Mouse (Mus musculus): ENCODE results near the gene Mettl16. TPM values are rescaled to one million over a fixed set of nuclear protein-coding genes. Genes with fewer than 3 reads are reported as not detected.

Mettl16 gene
- polyA plus RNA-seq, 1 experiment = 10.9 TPM

GRCm38 (mm10) chr11:74870991-74871622 is 100.5 kb downstream of the Mettl16 start:
- TF ChIP-seq POLR2AphosphoS2 (IDR thresholded peaks at IDR 0.05; ENCODE audit: insufficient read length, low read depth) (no peak), MYOD1 (IDR thresholded peaks at IDR 0.05; ENCODE audit: control insufficient read depth in 1 of 3, insufficient read length in 2 of 3, low read depth in 2 of 3) (peak in 2 of 3 experiments; percentile 58 to 64), MYOG (IDR thresholded peaks at IDR 0.05; ENCODE audit: control insufficient read depth in 1 of 3, insufficient read depth in 1 of 3, insufficient read length in 2 of 3, low read depth in 2 of 3) (peak in 1 of 3 experiments; percentile 61), SRF (IDR thresholded peaks at IDR 0.05; ENCODE audit: control insufficient read depth, insufficient read length, low read depth) (no peak), CEBPB (IDR thresholded peaks at IDR 0.05; ENCODE audit: insufficient read depth, poor library complexity, severe bottlenecking) (peak; percentile 71; the same call in 1 of the 2 replicates), REST (IDR thresholded peaks at IDR 0.05; ENCODE audit: insufficient read depth, insufficient read length) (no peak)
- Histone ChIP-seq H3K27me3 (ENCODE audit: control insufficient read depth, insufficient read depth, insufficient read length) (no peaks in the 10 kb centered on the region), H3K4me2 (ENCODE audit: low read depth) (peak overlapping the region; percentile 64), H3K79me2 (ENCODE audit: control insufficient read depth, insufficient read depth) (no peaks in the 10 kb centered on the region), H3K4me3 (no peak overlapping the region), H3K36me3 (ENCODE audit: control insufficient read depth, insufficient read depth) (no peaks in the 10 kb centered on the region), H3ac (ENCODE audit: control insufficient read depth, insufficient read length) (no peak overlapping the region)

GRCm38 (mm10) chr11:74874630-74875029 is 104.0 kb downstream of the Mettl16 start:
- no peak overlapping the region for H3K4me3 ChIP-seq
- TF ChIP-seq TCF3 (IDR thresholded peaks at IDR 0.05; ENCODE audit: insufficient read length, low read depth) (no peak), REST (IDR thresholded peaks at IDR 0.05; ENCODE audit: insufficient read depth, insufficient read length) (no peak), MAX (IDR thresholded peaks at IDR 0.05; ENCODE audit: low read depth) (no peak), MYOD1 (IDR thresholded peaks at IDR 0.05; ENCODE audit: control insufficient read depth in 1 of 3, insufficient read length in 2 of 3, low read depth in 2 of 3) (no peak), USF1 (IDR thresholded peaks at IDR 0.05; ENCODE audit: low read depth) (no peak)
- H3ac ChIP-seq (ENCODE audit: control insufficient read depth, insufficient read length) = no peak overlapping the region
- no peaks in the 10 kb centered on the region for H3K79me2 ChIP-seq (ENCODE audit: control insufficient read depth, insufficient read depth)
- no peaks in the 10 kb centered on the region for H3K27me3 ChIP-seq (ENCODE audit: control insufficient read depth, insufficient read depth, insufficient read length)
- H3K36me3 ChIP-seq (ENCODE audit: control insufficient read depth, insufficient read depth) = no peaks in the 10 kb centered on the region
- no peak overlapping the region for H3K4me2 ChIP-seq (ENCODE audit: low read depth)

GRCm38 (mm10) chr11:74876801-74877200 is 106.2 kb downstream of the Mettl16 start:
- H3K27me3 ChIP-seq (ENCODE audit: control insufficient read depth, insufficient read depth, insufficient read length) = no peaks in the 10 kb centered on the region
- H3K36me3 ChIP-seq (ENCODE audit: control insufficient read depth, insufficient read depth) = no peaks in the 10 kb centered on the region
- no peak overlapping the region for H3ac ChIP-seq (ENCODE audit: control insufficient read depth, insufficient read length)
- TF ChIP-seq E2F4 (IDR thresholded peaks at IDR 0.05; ENCODE audit: insufficient read depth) (no peak), MYOD1 (IDR thresholded peaks at IDR 0.05; ENCODE audit: control insufficient read depth in 1 of 3, insufficient read length in 2 of 3, low read depth in 2 of 3) (peak in 2 of 3 experiments; percentile 16 to 47), POLR2A (IDR thresholded peaks at IDR 0.05; ENCODE audit: insufficient read length, low read depth) (no peak), USF1 (IDR thresholded peaks at IDR 0.05; ENCODE audit: low read depth) (no peak), MYOG (IDR thresholded peaks at IDR 0.05; ENCODE audit: control insufficient read depth in 1 of 3, insufficient read depth in 1 of 3, insufficient read length in 2 of 3, low read depth in 2 of 3) (peak in 2 of 3 experiments; percentile 3 to 58), TCF3 (IDR thresholded peaks at IDR 0.05; ENCODE audit: insufficient read length, low read depth) (no peak), SRF (IDR thresholded peaks at IDR 0.05; ENCODE audit: control insufficient read depth, insufficient read length, low read depth) (no peak), TCF12 (IDR thresholded peaks at IDR 0.05; ENCODE audit: insufficient read depth, poor library complexity, severe bottlenecking) (no peak), MAX (IDR thresholded peaks at IDR 0.05; ENCODE audit: low read depth) (no peak), CEBPB (IDR thresholded peaks at IDR 0.05; ENCODE audit: insufficient read depth, poor library complexity, severe bottlenecking) (no peak), REST (IDR thresholded peaks at IDR 0.05; ENCODE audit: insufficient read depth, insufficient read length) (no peak), POLR2AphosphoS2 (IDR thresholded peaks at IDR 0.05; ENCODE audit: insufficient read length, low read depth) (no peak)
- H3K4me3 ChIP-seq = no peak overlapping the region
- no peaks in the 10 kb centered on the region for H3K79me2 ChIP-seq (ENCODE audit: control insufficient read depth, insufficient read depth)
- peak overlapping the region; percentile 57 for H3K4me2 ChIP-seq (ENCODE audit: low read depth)

Other genes starting within 250 kb of the Mettl16 start
- gene Rap1gap2, start 159.9 kb upstream of the Mettl16 start, polyA plus RNA-seq (2012; fragmentation: generic; extraction: Trizol) = 43.4 TPM
- gene Ccdc92b, start 151.2 kb upstream of the Mettl16 start, polyA plus RNA-seq (2012; fragmentation: generic; extraction: Trizol) = 0.06 TPM
- 62.3 TPM for gene Cluh, start 121.3 kb upstream of the Mettl16 start, polyA plus RNA-seq (2012; fragmentation: generic; extraction: Trizol)
- 32.6 TPM for gene Pafah1b1, start 46.2 kb upstream of the Mettl16 start, polyA plus RNA-seq (2012; fragmentation: generic; extraction: Trizol)
- 12.7 TPM for gene Mnt, start 60.1 kb downstream of the Mettl16 start, polyA plus RNA-seq (2012; fragmentation: generic; extraction: Trizol)
- 12.3 TPM for gene Sgsm2, start 126.2 kb downstream of the Mettl16 start, polyA plus RNA-seq (2012; fragmentation: generic; extraction: Trizol)
- 26.7 TPM for gene Tsr1, start 127.2 kb downstream of the Mettl16 start, polyA plus RNA-seq (2012; fragmentation: generic; extraction: Trizol)
- gene Smg6, start 155.0 kb downstream of the Mettl16 start, polyA plus RNA-seq (2012; fragmentation: generic; extraction: Trizol) = 14.7 TPM
- 10.5 TPM for gene Srr, start 155.1 kb downstream of the Mettl16 start, polyA plus RNA-seq (2012; fragmentation: generic; extraction: Trizol)